Mouse (Mus musculus): Measurements from ENCODE around the gene C1qa.

DNA sequence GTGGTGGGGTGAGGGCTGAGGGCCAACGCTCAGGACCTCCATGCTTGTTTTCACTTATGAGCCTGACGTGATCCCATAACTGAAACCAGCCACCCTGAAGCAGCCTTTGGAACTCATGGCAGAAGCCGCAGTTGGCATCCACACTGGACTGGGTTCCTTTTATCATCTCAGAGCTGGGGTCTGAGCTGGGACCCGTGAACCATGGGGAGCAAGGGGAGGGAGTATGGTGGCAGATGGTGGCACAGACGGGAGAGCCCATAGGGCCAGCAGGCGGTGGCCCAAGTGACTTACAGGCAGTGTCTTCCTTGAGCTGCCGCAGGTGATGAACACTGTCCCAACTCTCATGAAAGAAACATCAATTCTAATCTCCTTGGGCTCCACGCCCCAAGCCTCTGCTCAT lies 20.2 kb upstream of the C1qa start:
- TF ChIP-seq CTCF (IDR thresholded peaks at IDR 0.05; ENCODE audit: control insufficient read depth, insufficient read depth, insufficient replicate concordance, low read depth, low read length) (no peak), POLR2A (IDR thresholded peaks at IDR 0.05; ENCODE audit: control insufficient read depth, low read depth, low read length) (no peak)

Data from testis, adult 2 months (tissue).